Mouse (Mus musculus): ENCODE data around the gene Ndufa4. TPM values are rescaled to one million over a fixed set of nuclear protein-coding genes. Genes with fewer than 3 reads are reported as not detected.

Gene Ndufa4
- polyA plus RNA-seq (2014; fragmentation: Illumina TruSeq; extraction: RNeasy Lipid Tissue Mini Kit (QIAGEN cat#74804); ENCODE audit: low read depth, low replicate concordance) = 3,139 TPM

GRCm38 (mm10) chr6:11907269-11908032, at the start of gene Ndufa4, which contains the start of gene Phf14:
Gene Ndufa4 (minus strand): TSS chr6:11907497.
Gene Phf14 (plus strand): TSS chr6:11907809.

Other genes starting within 250 kb of the Ndufa4 start
- gene Phf14, start 312 bp upstream of the Ndufa4 start, polyA plus RNA-seq (2014; fragmentation: Illumina TruSeq; extraction: RNeasy Lipid Tissue Mini Kit (QIAGEN cat#74804); ENCODE audit: low read depth, low replicate concordance) = 41.0 TPM